Mouse (Mus musculus) large intestine, adult 2 months (tissue): ENCODE measurements around the gene Heca. TPM values are rescaled to one million over a fixed set of nuclear protein-coding genes. Genes with fewer than 3 reads are reported as not detected.

Experiments
- polyA plus RNA-seq: library from polyadenylated mRNA; depleted of rRNA; stranded (reverse); fragments of >200 nt; gene quantifications from 2 replicates; pipeline ENCODE4 v1.2.3, GENCODE M21; 2012; rRNA removed

Gene Heca
- polyA plus RNA-seq, 1 experiment, result 5.6 TPM

Other genes starting within 250 kb of the Heca start
- gene Cited2, start 224.8 kb downstream of the Heca start, polyA plus RNA-seq, result 30.9 and 47.0 TPM in 2 replicates
- 0.02 and 0.07 TPM in 2 replicates for gene Txlnb, start 151.8 kb downstream of the Heca start, polyA plus RNA-seq
- gene Abracl, start 75.2 kb upstream of the Heca start, polyA plus RNA-seq, result 17.3 and 23.6 TPM in 2 replicates
- gene Reps1, start 107.8 kb upstream of the Heca start, polyA plus RNA-seq, result 22.1 and 25.5 TPM in 2 replicates